Mouse (Mus musculus): ENCODE data around the gene Prkcb.

Prkcb gene

GRCm38 (mm10) chr7:122520850-122521638 lies 232.5 kb downstream of the Prkcb start:
- DNase-seq (ENCODE audit: low spot score): no peak

GRCm38 (mm10) chr7:122528201-122528600 lies 239.7 kb downstream of the Prkcb start:
- no peak for DNase-seq (ENCODE audit: low spot score)

- no peak for DNase-seq (ENCODE audit: low spot score)
These were observed 240.1 kb downstream of the Prkcb start for GRCm38 (mm10) chr7:122528646-122529045.

GRCm38 (mm10) chr7:122533566-122534360 lies 245.2 kb downstream of the Prkcb start:
- DNase-seq (ENCODE audit: low spot score): no peak

GRCm38 (mm10) chr7:122544616-122545015 lies 256.1 kb downstream of the Prkcb start:
- DNase-seq (ENCODE audit: low spot score): no peak

GRCm38 (mm10) chr7:122556575-122557140 lies 268.1 kb downstream of the Prkcb start:
- DNase-seq (ENCODE audit: low spot score): no peak

GRCm38 (mm10) chr7:122558085-122558811 lies 269.7 kb downstream of the Prkcb start:
- no peak for DNase-seq (ENCODE audit: low spot score)

- no peak for DNase-seq (ENCODE audit: low spot score)
These were observed 270.4 kb downstream of the Prkcb start for GRCm38 (mm10) chr7:122558912-122559311.

- DNase-seq (ENCODE audit: low spot score): no peak
These were observed 274.0 kb downstream of the Prkcb start for GRCm38 (mm10) chr7:122562586-122562985.

- DNase-seq (ENCODE audit: low spot score): no peak
These were observed 276.8 kb downstream of the Prkcb start for GRCm38 (mm10) chr7:122565371-122565770.

- DNase-seq (ENCODE audit: low spot score): no peak
These were observed 277.5 kb downstream of the Prkcb start for GRCm38 (mm10) chr7:122566011-122566410.

- DNase-seq (ENCODE audit: low spot score): no peak
These were observed 280.2 kb downstream of the Prkcb start for GRCm38 (mm10) chr7:122568787-122569186.

GRCm38 (mm10) chr7:122570407-122570806 lies 281.9 kb downstream of the Prkcb start:
- no peak for DNase-seq (ENCODE audit: low spot score)

GRCm38 (mm10) chr7:122573101-122573635 lies 284.6 kb downstream of the Prkcb start:
- DNase-seq (ENCODE audit: low spot score): no peak

GRCm38 (mm10) chr7:122574418-122574817 lies 285.9 kb downstream of the Prkcb start:
- no peak for DNase-seq (ENCODE audit: low spot score)

- no peak for DNase-seq (ENCODE audit: low spot score)
These were observed 286.5 kb downstream of the Prkcb start for GRCm38 (mm10) chr7:122575056-122575455.

GRCm38 (mm10) chr7:122575506-122575905 lies 287.0 kb downstream of the Prkcb start:
- DNase-seq (ENCODE audit: low spot score): no peak

- DNase-seq (ENCODE audit: low spot score): no peak
These were observed 289.0 kb downstream of the Prkcb start for GRCm38 (mm10) chr7:122577571-122577970.

GRCm38 (mm10) chr7:122579461-122580157 lies 291.1 kb downstream of the Prkcb start:
- DNase-seq (ENCODE audit: low spot score): no peak

- DNase-seq (ENCODE audit: low spot score): no peak
These were observed 291.6 kb downstream of the Prkcb start for GRCm38 (mm10) chr7:122580158-122580475.

- no peak for DNase-seq (ENCODE audit: low spot score)
These were observed 296.0 kb downstream of the Prkcb start for GRCm38 (mm10) chr7:122584421-122585151.

Data from adipocyte (in vitro differentiated cells).